Mouse (Mus musculus) thymus, adult 2 months (tissue): ENCODE results near the gene Gm13290.
"Not testable (repeated sequence)": the region's sequence is repeated elsewhere in the genome, so short reads cannot be mapped to it uniquely, and the experiment has no call there.

Source experiments
- CTCF ChIP-seq: fragments of 200-500 bp; IDR thresholded peaks from 2 replicates; pipeline ENCODE4 v1.5.1; 2012; ENCODE audit warnings: mild to moderate bottlenecking, control low read depth, low read length, moderate library complexity, borderline replicate concordance; ENCODE audit not compliant: control insufficient read depth, poor library complexity, insufficient read depth; ENCODE audit errors: extremely low read depth
- POLR2A ChIP-seq: fragments of 200-500 bp; IDR thresholded peaks from 2 replicates; pipeline ENCODE4 v1.6.1; 2012; ENCODE audit warnings: mild to moderate bottlenecking, low read length, control low read depth, moderate library complexity; ENCODE audit not compliant: control insufficient read depth, poor library complexity, insufficient read depth; ENCODE audit errors: extremely low read depth

DNA sequence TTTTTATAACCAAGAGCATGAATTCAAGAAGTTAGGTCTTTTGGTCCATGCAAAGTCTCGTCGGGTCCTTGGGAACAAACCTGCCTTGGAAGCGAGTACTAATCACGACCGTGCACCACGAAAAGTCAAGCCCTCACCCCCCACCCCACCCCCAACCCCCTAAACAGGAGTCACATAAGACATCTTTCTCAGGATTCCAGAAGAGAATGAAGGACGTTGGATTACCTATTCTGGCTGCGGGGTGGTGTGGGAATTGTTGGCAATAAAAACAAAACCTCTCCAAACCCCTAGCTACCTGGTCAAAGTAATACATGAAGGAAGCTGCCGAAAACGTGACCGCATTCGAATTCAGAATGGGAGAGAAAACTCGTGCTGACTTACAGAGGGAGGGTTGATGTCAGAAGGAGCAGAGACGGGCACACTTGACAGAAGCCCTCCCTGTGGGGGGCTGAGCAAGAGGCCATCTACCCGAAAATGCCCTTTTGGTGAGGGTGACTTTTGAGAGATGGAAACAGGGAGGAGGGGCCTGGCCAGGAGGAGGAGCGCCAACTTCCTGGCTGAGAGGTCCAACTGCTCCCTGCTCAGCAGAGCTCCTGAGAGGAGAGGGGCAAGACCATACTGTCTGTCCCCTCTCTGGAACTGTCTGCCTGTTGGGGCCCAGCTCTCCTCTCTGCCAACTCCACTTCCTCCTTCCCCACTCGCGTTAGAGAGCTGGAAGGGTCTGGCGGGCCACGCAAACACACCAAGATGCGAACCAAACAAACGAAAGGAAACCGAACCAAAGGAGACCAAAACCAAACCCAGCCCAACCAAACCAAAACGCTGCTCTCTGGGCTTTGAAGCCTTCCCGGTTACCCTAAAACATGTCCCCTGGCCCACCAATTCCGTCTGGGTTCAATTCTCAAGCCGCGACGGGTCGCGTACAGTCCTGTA lies 16.8 kb upstream of the Gm13290 start:
- TF ChIP-seq POLR2A: peak; percentile 14; the same call in 1 of the 2 replicates
- TF ChIP-seq CTCF: not testable (repeated sequence)
